Mouse (Mus musculus): ENCODE data around the gene Znrf1. TPM values are rescaled to one million over a fixed set of nuclear protein-coding genes. Genes with fewer than 3 reads are reported as not detected.

Znrf1 gene
- polyA plus RNA-seq, 1 experiment from 2014 or later: 4.8 TPM

- no peak overlapping the region for H3K4me3 ChIP-seq (ENCODE audit: low read depth, low read length)
- no peak overlapping the region for H3K4me2 ChIP-seq (ENCODE audit: low read depth, low read length)
- peaks cover 2% of the 10 kb centered on the region; the same call in 1 of the 2 replicates for H3K4me1 ChIP-seq (ENCODE audit: control insufficient read depth, low read depth, low read length)
- no peak for ATAC-seq (ENCODE audit: low read depth)
- H3K9me3 ChIP-seq (replicated peaks; ENCODE audit: control insufficient read depth, low read length): no peaks in the 10 kb centered on the region
- H3K9ac ChIP-seq (ENCODE audit: low read depth, low read length): no peak overlapping the region
- no peak overlapping the region for H3K27ac ChIP-seq (ENCODE audit: low read length)
- H3K27me3 ChIP-seq (ENCODE audit: control insufficient read depth, insufficient read depth, low read depth, low read length): no peaks in the 10 kb centered on the region
- no peaks in the 10 kb centered on the region for H3K36me3 ChIP-seq (ENCODE audit: control insufficient read depth, insufficient read depth)
- 56% methylated on average over 12 of the region's 12 CpGs for WGBS (ENCODE audit: insufficient replicate concordance)
Observed at GRCm38 (mm10) chr8:111624081-111624852, 88.4 kb downstream of the Znrf1 start.

DNA sequence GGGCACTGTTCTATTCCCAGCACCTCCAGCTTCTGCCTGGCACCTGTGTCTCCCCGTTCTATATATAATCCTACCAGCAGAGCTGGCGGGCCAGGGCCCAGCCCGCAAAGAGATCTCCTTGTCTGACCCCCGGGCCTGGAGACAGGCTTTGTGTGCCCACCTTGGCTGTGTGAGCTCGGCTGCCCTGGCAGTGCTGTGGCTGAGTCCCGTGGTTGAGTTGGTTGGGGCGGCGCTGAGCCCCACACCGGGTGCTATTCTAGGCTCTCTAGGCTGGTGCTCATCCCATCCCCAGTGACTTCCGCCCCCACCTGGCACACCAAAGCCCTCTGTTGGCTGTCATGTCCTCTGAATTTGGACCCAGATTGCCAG lies 88.9 kb downstream of the Znrf1 start:
- ATAC-seq (ENCODE audit: low read depth): no peak
- Histone ChIP-seq H3K4me1 (ENCODE audit: control insufficient read depth, low read depth, low read length) (peaks cover 2% of the 10 kb centered on the region; the same call in 1 of the 2 replicates), H3K27me3 (ENCODE audit: control insufficient read depth, insufficient read depth, low read depth, low read length) (no peaks in the 10 kb centered on the region), H3K9me3 (replicated peaks; ENCODE audit: control insufficient read depth, low read length) (no peaks in the 10 kb centered on the region), H3K27ac (ENCODE audit: low read length) (no peak overlapping the region), H3K4me2 (ENCODE audit: low read depth, low read length) (no peak overlapping the region), H3K4me3 (ENCODE audit: low read depth, low read length) (no peak overlapping the region), H3K9ac (ENCODE audit: low read depth, low read length) (no peak overlapping the region), H3K36me3 (ENCODE audit: control insufficient read depth, insufficient read depth) (no peaks in the 10 kb centered on the region)
- WGBS (ENCODE audit: insufficient replicate concordance): 69% methylated on average over 10 of the region's 10 CpGs

- H3K9ac ChIP-seq (ENCODE audit: low read depth, low read length): no peak overlapping the region
- H3K27ac ChIP-seq (ENCODE audit: low read length): no peak overlapping the region
- H3K4me1 ChIP-seq (ENCODE audit: control insufficient read depth, low read depth, low read length): peaks cover 2% of the 10 kb centered on the region; the same call in 1 of the 2 replicates
- H3K9me3 ChIP-seq (replicated peaks; ENCODE audit: control insufficient read depth, low read length): no peaks in the 10 kb centered on the region
- no peaks in the 10 kb centered on the region for H3K27me3 ChIP-seq (ENCODE audit: control insufficient read depth, insufficient read depth, low read depth, low read length)
- no peak overlapping the region for H3K4me3 ChIP-seq (ENCODE audit: low read depth, low read length)
- no peaks in the 10 kb centered on the region for H3K36me3 ChIP-seq (ENCODE audit: control insufficient read depth, insufficient read depth)
- ATAC-seq (ENCODE audit: low read depth): no peak
- H3K4me2 ChIP-seq (ENCODE audit: low read depth, low read length): no peak overlapping the region
- WGBS (ENCODE audit: insufficient replicate concordance): 26% methylated on average over 6 of the region's 6 CpGs
Observed at GRCm38 (mm10) chr8:111625694-111626527, 90.0 kb downstream of the Znrf1 start.

GRCm38 (mm10) chr8:111626528-111626820 lies 90.6 kb downstream of the Znrf1 start:
- Histone ChIP-seq H3K27ac (ENCODE audit: low read length) (no peak overlapping the region), H3K27me3 (ENCODE audit: control insufficient read depth, insufficient read depth, low read depth, low read length) (no peaks in the 10 kb centered on the region), H3K9me3 (replicated peaks; ENCODE audit: control insufficient read depth, low read length) (no peaks in the 10 kb centered on the region), H3K4me3 (ENCODE audit: low read depth, low read length) (no peak overlapping the region), H3K4me1 (ENCODE audit: control insufficient read depth, low read depth, low read length) (peaks cover 2% of the 10 kb centered on the region; the same call in 1 of the 2 replicates), H3K9ac (ENCODE audit: low read depth, low read length) (no peak overlapping the region), H3K4me2 (ENCODE audit: low read depth, low read length) (no peak overlapping the region), H3K36me3 (ENCODE audit: control insufficient read depth, insufficient read depth) (no peaks in the 10 kb centered on the region)
- no peak for ATAC-seq (ENCODE audit: low read depth)
- WGBS (ENCODE audit: insufficient replicate concordance): 72% methylated on average over 8 of the region's 8 CpGs

- no peak for ATAC-seq (ENCODE audit: low read depth)
- peaks cover 2% of the 10 kb centered on the region; the same call in 1 of the 2 replicates for H3K4me1 ChIP-seq (ENCODE audit: control insufficient read depth, low read depth, low read length)
- H3K9ac ChIP-seq (ENCODE audit: low read depth, low read length): no peak overlapping the region
- no peak overlapping the region for H3K27ac ChIP-seq (ENCODE audit: low read length)
- no peaks in the 10 kb centered on the region for H3K9me3 ChIP-seq (replicated peaks; ENCODE audit: control insufficient read depth, low read length)
- WGBS (ENCODE audit: insufficient replicate concordance): 66% methylated on average over 14 of the region's 14 CpGs
- H3K36me3 ChIP-seq (ENCODE audit: control insufficient read depth, insufficient read depth): no peaks in the 10 kb centered on the region
- H3K4me2 ChIP-seq (ENCODE audit: low read depth, low read length): no peak overlapping the region
- no peaks in the 10 kb centered on the region for H3K27me3 ChIP-seq (ENCODE audit: control insufficient read depth, insufficient read depth, low read depth, low read length)
- H3K4me3 ChIP-seq (ENCODE audit: low read depth, low read length): no peak overlapping the region
Observed at GRCm38 (mm10) chr8:111626933-111627332, 91.0 kb downstream of the Znrf1 start.

- Histone ChIP-seq H3K4me1 (ENCODE audit: control insufficient read depth, low read depth, low read length) (peaks cover 2% of the 10 kb centered on the region; the same call in 1 of the 2 replicates), H3K4me3 (ENCODE audit: low read depth, low read length) (no peak overlapping the region), H3K27me3 (ENCODE audit: control insufficient read depth, insufficient read depth, low read depth, low read length) (no peaks in the 10 kb centered on the region), H3K27ac (ENCODE audit: low read length) (no peak overlapping the region), H3K36me3 (ENCODE audit: control insufficient read depth, insufficient read depth) (no peaks in the 10 kb centered on the region), H3K9me3 (replicated peaks; ENCODE audit: control insufficient read depth, low read length) (no peaks in the 10 kb centered on the region), H3K4me2 (ENCODE audit: low read depth, low read length) (no peak overlapping the region), H3K9ac (ENCODE audit: low read depth, low read length) (no peak overlapping the region)
- 92% methylated on average over 9 of the region's 9 CpGs for WGBS (ENCODE audit: insufficient replicate concordance)
- no peak for ATAC-seq (ENCODE audit: low read depth)
Observed at GRCm38 (mm10) chr8:111627923-111628322, 92.0 kb downstream of the Znrf1 start.

- Histone ChIP-seq H3K9ac (ENCODE audit: low read depth, low read length) (no peak overlapping the region), H3K9me3 (replicated peaks; ENCODE audit: control insufficient read depth, low read length) (no peaks in the 10 kb centered on the region), H3K27me3 (ENCODE audit: control insufficient read depth, insufficient read depth, low read depth, low read length) (no peaks in the 10 kb centered on the region), H3K4me1 (ENCODE audit: control insufficient read depth, low read depth, low read length) (peaks cover 2% of the 10 kb centered on the region; the same call in 1 of the 2 replicates), H3K4me3 (ENCODE audit: low read depth, low read length) (no peak overlapping the region), H3K4me2 (ENCODE audit: low read depth, low read length) (no peak overlapping the region), H3K36me3 (ENCODE audit: control insufficient read depth, insufficient read depth) (no peaks in the 10 kb centered on the region), H3K27ac (ENCODE audit: low read length) (no peak overlapping the region)
- 83% methylated on average over 12 of the region's 12 CpGs for WGBS (ENCODE audit: insufficient replicate concordance)
- no peak for ATAC-seq (ENCODE audit: low read depth)
Observed at GRCm38 (mm10) chr8:111628401-111628800, 92.5 kb downstream of the Znrf1 start.

- no peaks in the 10 kb centered on the region for H3K9me3 ChIP-seq (replicated peaks; ENCODE audit: control insufficient read depth, low read length)
- H3K27me3 ChIP-seq (ENCODE audit: control insufficient read depth, insufficient read depth, low read depth, low read length): no peaks in the 10 kb centered on the region
- no peak overlapping the region for H3K4me2 ChIP-seq (ENCODE audit: low read depth, low read length)
- 59% methylated on average over 19 of the region's 19 CpGs for WGBS (ENCODE audit: insufficient replicate concordance)
- H3K4me3 ChIP-seq (ENCODE audit: low read depth, low read length): no peak overlapping the region
- no peaks in the 10 kb centered on the region for H3K36me3 ChIP-seq (ENCODE audit: control insufficient read depth, insufficient read depth)
- no peak overlapping the region for H3K9ac ChIP-seq (ENCODE audit: low read depth, low read length)
- H3K4me1 ChIP-seq (ENCODE audit: control insufficient read depth, low read depth, low read length): no peaks in the 10 kb centered on the region; the same call in 1 of the 2 replicates
- 0 out of 2 replicates have a peak, but pooled peaks have one; percentile 15 for ATAC-seq (ENCODE audit: low read depth)
- H3K27ac ChIP-seq (ENCODE audit: low read length): no peak overlapping the region
Observed at GRCm38 (mm10) chr8:111628894-111629501, 93.1 kb downstream of the Znrf1 start.
